Mouse (Mus musculus) liver, adult 2 months (tissue): ENCODE data around the gene Cbarp.

ENCODE experiments used
- CTCF ChIP-seq: fragments of 200-500 bp; IDR thresholded peaks from 2 replicates; pipeline ENCODE4 v1.5.1; 2011; ENCODE audit warnings: low read depth, low read length, control low read depth
- POLR2A ChIP-seq: fragments of 200-500 bp; IDR thresholded peaks from 2 replicates; pipeline ENCODE4 v1.6.1; 2011; ENCODE audit warnings: low read length, control low read depth; ENCODE audit not compliant: insufficient read depth; ENCODE audit errors: extremely low read depth

DNA sequence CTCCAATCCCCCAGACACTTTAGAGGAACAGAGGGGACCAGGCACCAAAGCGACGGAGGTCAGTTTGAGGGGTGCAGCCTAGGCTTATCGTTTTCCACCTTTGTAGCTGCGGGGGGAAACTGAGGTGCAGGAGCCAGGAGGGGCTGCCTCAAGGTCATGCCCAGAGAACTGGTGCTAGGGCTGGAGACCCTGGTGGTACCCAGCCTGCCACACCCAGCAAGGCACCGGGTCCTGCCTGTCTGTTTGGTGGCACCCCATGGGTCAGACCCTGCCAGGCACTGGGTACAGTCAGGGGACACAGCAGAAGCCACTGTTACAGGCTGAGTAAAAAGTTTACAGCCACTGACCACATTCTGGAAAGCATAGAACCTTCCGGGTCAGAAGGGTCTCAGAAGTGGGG lies 39.7 kb upstream of the Cbarp start:
- TF ChIP-seq CTCF (no peak), POLR2A (no peak)
